ENCODE assay signal across 34 mouse cellular contexts in the genomic region with DNA sequence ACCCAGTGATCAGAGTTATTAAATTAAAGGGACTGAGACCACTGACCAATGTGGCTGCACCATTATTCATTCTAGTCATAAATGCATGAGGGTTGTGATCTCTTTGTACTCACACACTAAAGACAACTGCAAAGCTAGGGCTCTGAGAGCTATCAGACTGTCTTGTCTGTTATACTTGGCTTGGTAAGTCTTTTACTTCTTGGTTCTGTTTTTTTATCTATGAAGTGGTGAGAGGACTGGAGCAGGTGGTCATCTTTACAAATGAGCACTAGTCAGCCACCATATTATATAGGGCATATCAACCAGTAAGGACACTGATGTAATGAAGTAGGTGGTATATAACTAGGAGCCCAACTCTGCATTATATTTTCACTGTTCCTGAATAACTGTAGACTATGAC.
"Had no signal": no experiment of that assay in that cellular context is flagged by ENCODE, and none has a peak within 500 bp of the region (broad histone marks: within the 10 kb centered on the region; RNA-seq: fewer than 3 reads in every experiment).

No protein-coding gene starts in this region.

- H3K9me3 ChIP-seq: heart, embryonic 10.5 days; heart, embryonic 12.5 days; heart, embryonic 13.5 days; heart, embryonic 15.5 days; hindbrain, embryonic 10.5 days; hindbrain, embryonic 12.5 days; hindbrain, embryonic 13.5 days; hindbrain, embryonic 15.5 days; intestine, embryonic 15.5 days; kidney, embryonic 15.5 days had no signal

- H3K4me3 ChIP-seq: heart, embryonic 10.5 days; heart, embryonic 12.5 days; heart, embryonic 13.5 days; heart, embryonic 15.5 days; hindbrain, embryonic 10.5 days; hindbrain, embryonic 12.5 days; hindbrain, embryonic 13.5 days; hindbrain, embryonic 15.5 days; intestine, embryonic 15.5 days; kidney, embryonic 15.5 days; layer of hippocampus, adult 2 months had no signal

- H3K27me3 ChIP-seq: heart, embryonic 12.5 days; heart, embryonic 13.5 days; heart, embryonic 15.5 days; hindbrain, embryonic 12.5 days; hindbrain, embryonic 13.5 days; hindbrain, embryonic 15.5 days; intestine, embryonic 15.5 days; kidney, embryonic 15.5 days had no signal

- ATAC-seq: hindbrain, embryonic 16.5 days; hindbrain, postnatal 0 days; inflammation-experienced regulatory T-cells, adult 6 months; intestine, embryonic 15.5 days; intestine, embryonic 16.5 days; intestine, postnatal 0 days had no signal

- H3K36me3 ChIP-seq: heart, embryonic 10.5 days; heart, embryonic 12.5 days; heart, embryonic 15.5 days; hindbrain, embryonic 12.5 days; hindbrain, embryonic 13.5 days; hindbrain, embryonic 15.5 days; intestine, embryonic 15.5 days had no signal

- DNase-seq: heart, postnatal 10 days; heart, postnatal 14 days; heart, postnatal 36 days; heart, postnatal 4 days; kidney, adult 11 months; kidney, adult 18-20 months; kidney, adult 2 months; kidney, adult 8-10 months; kidney, adult 9 months; kidney, postnatal 10 days; kidney, postnatal 14 days; kidney, postnatal 25 days; kidney, postnatal 36 days; kidney, postnatal 4 days; layer of hippocampus, adult 9-11 months; layer of hippocampus, postnatal 36 days had no signal

- H3K9ac ChIP-seq: heart, embryonic 12.5 days; heart, embryonic 13.5 days; heart, embryonic 15.5 days; hindbrain, embryonic 12.5 days; hindbrain, embryonic 13.5 days; hindbrain, embryonic 14.5 days; hindbrain, embryonic 15.5 days; intestine, embryonic 15.5 days; kidney, embryonic 15.5 days had no signal

- H3K27ac ChIP-seq: heart, embryonic 10.5 days; heart, embryonic 13.5 days; heart, embryonic 15.5 days; hindbrain, embryonic 10.5 days; hindbrain, embryonic 12.5 days; hindbrain, embryonic 13.5 days; hindbrain, embryonic 14.5 days; hindbrain, embryonic 15.5 days; hindbrain, postnatal 0 days; intestine, embryonic 15.5 days; kidney, embryonic 15.5 days; kidney, postnatal 0 days; layer of hippocampus, adult 2 months had no signal

- H3K4me1 ChIP-seq: hindbrain, embryonic 10.5 days; hindbrain, embryonic 12.5 days; hindbrain, embryonic 13.5 days; intestine, embryonic 15.5 days; kidney, embryonic 15.5 days had no signal
